Comparison of ENCODE assay signal across 10 mouse cellular contexts in genomic region chr6:34354354-34355348, GRCm38 (mm10). TPM values are rescaled to one million over a fixed set of nuclear protein-coding genes. Genes with fewer than 3 reads are reported as not detected.
A peak's percentile ranks its signal among the peaks of the same experiment; 100 is the strongest.
DNase-seq lines count a peak whose midpoint lies in the region; ATAC-seq and TF ChIP-seq lines count a peak whose summit lies in the region.
"Had no signal": no experiment of that assay in that cellular context is flagged by ENCODE, and none has a peak within 500 bp of the region (broad histone marks: within the 10 kb centered on the region; RNA-seq: fewer than 3 reads in every experiment).

No protein-coding gene starts in this region.

- H3K4me1 ChIP-seq in heart, embryonic 13.5 days = peaks cover 30% of the 10 kb centered on the region
- H3K4me1 ChIP-seq in bone marrow macrophage, adult 2 months (ENCODE audit: control insufficient read depth, insufficient read depth, low read length) = peaks cover 36% of the 10 kb centered on the region
- peaks cover 19% of the 10 kb centered on the region for H3K4me1 ChIP-seq in heart, embryonic 15.5 days (replicated peaks)
- no peaks in the 10 kb centered on the region; the same call in 1 of the 2 replicates for H3K4me1 ChIP-seq in liver, embryonic 16.5 days (ENCODE audit: control insufficient read depth, low read depth, low read length)
- 0 out of 2 replicates have a peak, but pooled peaks cover 2% of the 10 kb centered on the region for H3K4me1 ChIP-seq in thymus, adult 2 months (replicated peaks; ENCODE audit: control insufficient read depth, insufficient read depth, low read length)

- ATAC-seq in heart, embryonic 13.5 days (ENCODE audit: extremely low read depth, insufficient number of reproducible peaks, low FRiP score, low TSS enrichment) = no peak
- no peak; the same call in 1 of the 2 replicates for ATAC-seq in heart, embryonic 15.5 days (replicated peaks; ENCODE audit: insufficient number of reproducible peaks, insufficient read depth, low FRiP score, low read depth)
- no peak for ATAC-seq in liver, embryonic 16.5 days (ENCODE audit: low read depth)

- peak overlapping the region; percentile 68 for H3K4me2 ChIP-seq in heart, embryonic 13.5 days
- H3K4me2 ChIP-seq in heart, embryonic 15.5 days = peak overlapping the region; percentile 61
- 0 out of 2 replicates have a peak overlapping the region, but pooled peaks have one; percentile 30 for H3K4me2 ChIP-seq in liver, embryonic 16.5 days (ENCODE audit: low read depth, low read length)

- intact Hi-C loops in heart, postnatal 14 days (cut with DNase I) = no loop called here

- H3K27ac ChIP-seq in heart, embryonic 13.5 days (replicated peaks) = peak overlapping the region; percentile 79
- H3K27ac ChIP-seq in bone marrow macrophage, adult 2 months (ENCODE audit: insufficient read depth, low read depth, low read length) = 0 out of 2 replicates have a peak overlapping the region, but pooled peaks have one; percentile 2
- H3K27ac ChIP-seq in heart, embryonic 15.5 days = peak overlapping the region; percentile 56
- no peak overlapping the region for H3K27ac ChIP-seq in liver, embryonic 16.5 days (ENCODE audit: low read length)
- no peak overlapping the region for H3K27ac ChIP-seq in thymus, adult 2 months (ENCODE audit: control insufficient read depth, insufficient read depth, low read length)

- no peak for DNase-seq in heart, postnatal 14 days
- DNase-seq in thymus, adult 2 months = no peak
- no peak for DNase-seq in right cerebral cortex, postnatal 14 days
- DNase-seq in spleen, adult 12 weeks (ENCODE audit: low spot score) = no peak
- DNase-seq: kidney, adult 8-10 months had no signal

- H3K9me3 ChIP-seq in heart, embryonic 13.5 days = no peaks in the 10 kb centered on the region
- no peaks in the 10 kb centered on the region for H3K9me3 ChIP-seq in heart, embryonic 15.5 days (replicated peaks)
- H3K9me3 ChIP-seq in liver, embryonic 16.5 days (replicated peaks; ENCODE audit: control insufficient read depth, low read length) = no peaks in the 10 kb centered on the region
- H3K9me3 ChIP-seq: G1E had no signal

- no peak for TF ChIP-seq CTCF in bone marrow macrophage, adult 2 months (IDR thresholded peaks at IDR 0.05; ENCODE audit: low read depth, low read length)
- no peak for TF ChIP-seq CTCF in thymus, adult 2 months (IDR thresholded peaks at IDR 0.05; ENCODE audit: borderline replicate concordance, control insufficient read depth, extremely low read depth, insufficient read depth, low read length, poor library complexity)

- H3K4me3 ChIP-seq in heart, embryonic 13.5 days = peak overlapping the region; percentile 44
- H3K4me3 ChIP-seq in bone marrow macrophage, adult 2 months (ENCODE audit: insufficient read depth, low read length) = peak overlapping the region; percentile 48
- peak overlapping the region; percentile 40 for H3K4me3 ChIP-seq in heart, embryonic 15.5 days
- H3K4me3 ChIP-seq in liver, embryonic 16.5 days (ENCODE audit: low read depth, low read length) = no peak overlapping the region
- no peak overlapping the region for H3K4me3 ChIP-seq in thymus, adult 2 months (ENCODE audit: control insufficient read depth, insufficient read depth, low read length)

- WGBS in heart, embryonic 13.5 days = 49% methylated on average over 8 of the region's 8 CpGs
- 50% methylated on average over 8 of the region's 8 CpGs for WGBS in heart, embryonic 15.5 days
- 44% methylated on average over 8 of the region's 8 CpGs for WGBS in liver, embryonic 16.5 days (ENCODE audit: insufficient replicate concordance)
- WGBS in thymus, adult 2 months = 91% methylated on average over 8 of the region's 8 CpGs

- TF ChIP-seq POLR2A in bone marrow macrophage, adult 2 months (IDR thresholded peaks at IDR 0.05; ENCODE audit: borderline replicate concordance, low read depth, low read length) = no peak
- no peak for TF ChIP-seq POLR2A in thymus, adult 2 months (IDR thresholded peaks at IDR 0.05; ENCODE audit: control insufficient read depth, extremely low read depth, insufficient read depth, low read length, poor library complexity)

- peak overlapping the region; percentile 64; the same call in 1 of the 2 replicates for H3K9ac ChIP-seq in heart, embryonic 13.5 days
- no peak overlapping the region for H3K9ac ChIP-seq in heart, embryonic 15.5 days
- H3K9ac ChIP-seq in liver, embryonic 16.5 days (ENCODE audit: low read depth, low read length) = no peak overlapping the region

- no peaks in the 10 kb centered on the region for H3K27me3 ChIP-seq in heart, embryonic 13.5 days (replicated peaks)
- H3K27me3 ChIP-seq in heart, embryonic 15.5 days = no peaks in the 10 kb centered on the region
- no peaks in the 10 kb centered on the region for H3K27me3 ChIP-seq in liver, embryonic 16.5 days (ENCODE audit: control insufficient read depth, insufficient read depth, low read depth, low read length)
- H3K27me3 ChIP-seq in thymus, adult 2 months (ENCODE audit: control insufficient read depth, insufficient read depth, low read length) = no peaks in the 10 kb centered on the region

- H3K36me3 ChIP-seq in heart, embryonic 13.5 days = no peaks in the 10 kb centered on the region
- no peaks in the 10 kb centered on the region for H3K36me3 ChIP-seq in heart, embryonic 15.5 days
- no peaks in the 10 kb centered on the region for H3K36me3 ChIP-seq in liver, embryonic 16.5 days (ENCODE audit: control insufficient read depth, insufficient read depth)
- H3K36me3 ChIP-seq in thymus, adult 2 months (ENCODE audit: control insufficient read depth, insufficient read depth, low read length) = no peaks in the 10 kb centered on the region
- H3K36me3 ChIP-seq: G1E had no signal

RNA-seq across cellular contexts. Expression of gene Akr1b8, which starts 0.7 kb away (rescaled TPM):
- 11.0 and 12.0 TPM in 2 replicates for polyA plus RNA-seq in heart, embryonic 13.5 days (2015; fragmentation: Nextera tagmentation; extraction: Ambion mirVana)
- 1 to 10 TPM; 4.2 to 4.4 TPM for total RNA-seq in heart, postnatal 14 days (2021)
- 98.3 and 111 TPM in 2 replicates for polyA plus RNA-seq in bone marrow macrophage, adult 2 months (2012; ENCODE audit: insufficient read depth, insufficient read length, missing spikeins)
- polyA plus RNA-seq in heart, embryonic 15.5 days (2015; fragmentation: Nextera tagmentation; extraction: Ambion mirVana) = 9.3 and 9.4 TPM in 2 replicates
- 4.9 and 5.4 TPM in 2 replicates for polyA plus RNA-seq in liver, embryonic 16.5 days (2015; fragmentation: Nextera tagmentation; extraction: Ambion mirVana)
- polyA plus RNA-seq in thymus, adult 2 months (2012; rRNA removed) = 1.2 and 1.4 TPM in 2 replicates

RNA-seq across cellular contexts. Expression of gene Akr1b10, which starts 29.4 kb away (rescaled TPM):
- polyA plus RNA-seq in heart, embryonic 13.5 days (2015; fragmentation: Nextera tagmentation; extraction: Ambion mirVana) = 55.7 and 59.7 TPM in 2 replicates
- total RNA-seq in heart, postnatal 14 days (2021) = 10 to 100 TPM; 63.4 to 70.7 TPM
- 97.1 and 102 TPM in 2 replicates for polyA plus RNA-seq in bone marrow macrophage, adult 2 months (2012; ENCODE audit: insufficient read depth, insufficient read length, missing spikeins)
- 60.6 and 64.6 TPM in 2 replicates for polyA plus RNA-seq in heart, embryonic 15.5 days (2015; fragmentation: Nextera tagmentation; extraction: Ambion mirVana)
- 5.5 and 6.0 TPM in 2 replicates for polyA plus RNA-seq in liver, embryonic 16.5 days (2015; fragmentation: Nextera tagmentation; extraction: Ambion mirVana)
- 28.8 and 31.0 TPM in 2 replicates for polyA plus RNA-seq in thymus, adult 2 months (2012; rRNA removed)

RNA-seq across cellular contexts. Expression of gene Akr1b3, which starts 37.4 kb away (rescaled TPM):
- 176 and 192 TPM in 2 replicates for polyA plus RNA-seq in heart, embryonic 13.5 days (2015; fragmentation: Nextera tagmentation; extraction: Ambion mirVana)
- total RNA-seq in heart, postnatal 14 days (2021) = 100 to 1,000 TPM; 221 to 256 TPM
- polyA plus RNA-seq in bone marrow macrophage, adult 2 months (2012; ENCODE audit: insufficient read depth, insufficient read length, missing spikeins) = 202 and 226 TPM in 2 replicates
- polyA plus RNA-seq in heart, embryonic 15.5 days (2015; fragmentation: Nextera tagmentation; extraction: Ambion mirVana) = 150 and 163 TPM in 2 replicates
- polyA plus RNA-seq in liver, embryonic 16.5 days (2015; fragmentation: Nextera tagmentation; extraction: Ambion mirVana) = 32.6 and 33.7 TPM in 2 replicates
- polyA plus RNA-seq in thymus, adult 2 months (2012; rRNA removed) = 228 and 281 TPM in 2 replicates

RNA-seq across cellular contexts. Expression of gene Akr1b7, which starts 57.5 kb away (rescaled TPM):
- 0.11 TPM in 1 of 2 replicates, not detected in the other for polyA plus RNA-seq in heart, embryonic 13.5 days (2015; fragmentation: Nextera tagmentation; extraction: Ambion mirVana)
- not detected for total RNA-seq in heart, postnatal 14 days (2021)
- 0.46 TPM in 1 of 2 replicates, not detected in the other for polyA plus RNA-seq in bone marrow macrophage, adult 2 months (2012; ENCODE audit: insufficient read depth, insufficient read length, missing spikeins)
- polyA plus RNA-seq in heart, embryonic 15.5 days (2015; fragmentation: Nextera tagmentation; extraction: Ambion mirVana) = 1.8 TPM in 1 of 2 replicates, not detected in the other
- 18.6 and 27.7 TPM in 2 replicates for polyA plus RNA-seq in liver, embryonic 16.5 days (2015; fragmentation: Nextera tagmentation; extraction: Ambion mirVana)
- 0.24 and 0.26 TPM in 2 replicates for polyA plus RNA-seq in thymus, adult 2 months (2012; rRNA removed)
- total RNA-seq: G1E had no signal
- polyA plus RNA-seq: G1E had no signal

Comparison
In these comparisons a context has a peak if more than half of its experiments do, and no peak if none do; other contexts are left out.
1. H3K27ac ChIP-seq: peak in heart, embryonic 13.5 days (single experiment), bone marrow macrophage, adult 2 months (single experiment) and heart, embryonic 15.5 days (single experiment); none in liver, embryonic 16.5 days (single experiment) and thymus, adult 2 months (single experiment).
2. H3K4me3 ChIP-seq: peak in heart, embryonic 13.5 days (single experiment), bone marrow macrophage, adult 2 months (single experiment) and heart, embryonic 15.5 days (single experiment); none in liver, embryonic 16.5 days (single experiment) and thymus, adult 2 months (single experiment).
3. Peak in every context shown above with its lines, with median percentiles within 50 percentile points of each other: H3K4me2 ChIP-seq.